Mouse (Mus musculus) forebrain, embryonic 15.5 days (tissue): ENCODE results near the gene Skiv2l. TPM values are rescaled to one million over a fixed set of nuclear protein-coding genes. Genes with fewer than 3 reads are reported as not detected.
"Not testable (repeated sequence)": the region's sequence is repeated elsewhere in the genome, so short reads cannot be mapped to it uniquely, and the experiment has no call there.

Experiments
- ATAC-seq: fragments of 200-750 bp; cut with Nextera tagmentation; replicated peaks from 2 replicates; pipeline ENCODE4 v1.8.0; 2017; ENCODE audit warnings: mild to moderate bottlenecking, moderate TSS enrichment, moderate library complexity
- H3K27ac ChIP-seq: fragments of 300-500 bp; sonication (generic); replicated peaks from 2 replicates; pipeline ENCODE4 v1.5.1; 2015; ENCODE audit warnings: mild to moderate bottlenecking, inconsistent platforms
- H3K27me3 ChIP-seq: fragments of 300-500 bp; sonication (generic); 2 replicates; pipeline ENCODE4 v1.6.1; 2015; ENCODE audit warnings: inconsistent platforms
- H3K36me3 ChIP-seq: fragments of 300-500 bp; sonication (generic); 2 replicates; pipeline ENCODE4 v1.6.1; 2015; ENCODE audit warnings: mild to moderate bottlenecking, inconsistent platforms
- H3K4me1 ChIP-seq: fragments of 300-500 bp; sonication (generic); 2 replicates; pipeline ENCODE4 v1.6.1; 2015; ENCODE audit warnings: inconsistent platforms
- H3K4me2 ChIP-seq: fragments of 300-500 bp; sonication (generic); replicated peaks from 2 replicates; pipeline ENCODE4 v1.6.1; 2015; ENCODE audit warnings: mild to moderate bottlenecking, inconsistent platforms
- H3K4me3 ChIP-seq: fragments of 300-500 bp; sonication (generic); 2 replicates; pipeline ENCODE4 v1.5.1; 2015; ENCODE audit warnings: mild to moderate bottlenecking, inconsistent platforms
- H3K9ac ChIP-seq: fragments of 300-500 bp; sonication (generic); replicated peaks from 2 replicates; pipeline ENCODE4 v1.6.1; 2015; ENCODE audit warnings: mild to moderate bottlenecking, inconsistent platforms
- H3K9me3 ChIP-seq: fragments of 300-500 bp; sonication (generic); 2 replicates; pipeline ENCODE4 v1.6.1; 2016; ENCODE audit warnings: inconsistent platforms
- WGBS: fragments of 180-500 bp; shearing (Covaris S2); methylation state at CpG from one replicate; pipeline ENCODE4 v1.1.7; 2015; ENCODE audit warnings: mixed read lengths; 5-methylcytosine and 5-hydroxymethylcytosine counted together
- polyA plus RNA-seq: library from polyadenylated mRNA; unstranded; fragments of >200 nt; fragmentation: Nextera tagmentation; extraction: Ambion mirVana; gene quantifications from 2 replicates; pipeline ENCODE4 v1.2.1, GENCODE M21; 2015

The Skiv2l gene
- polyA plus RNA-seq, 1 experiment from 2014 or later: 59.7 TPM

DNA sequence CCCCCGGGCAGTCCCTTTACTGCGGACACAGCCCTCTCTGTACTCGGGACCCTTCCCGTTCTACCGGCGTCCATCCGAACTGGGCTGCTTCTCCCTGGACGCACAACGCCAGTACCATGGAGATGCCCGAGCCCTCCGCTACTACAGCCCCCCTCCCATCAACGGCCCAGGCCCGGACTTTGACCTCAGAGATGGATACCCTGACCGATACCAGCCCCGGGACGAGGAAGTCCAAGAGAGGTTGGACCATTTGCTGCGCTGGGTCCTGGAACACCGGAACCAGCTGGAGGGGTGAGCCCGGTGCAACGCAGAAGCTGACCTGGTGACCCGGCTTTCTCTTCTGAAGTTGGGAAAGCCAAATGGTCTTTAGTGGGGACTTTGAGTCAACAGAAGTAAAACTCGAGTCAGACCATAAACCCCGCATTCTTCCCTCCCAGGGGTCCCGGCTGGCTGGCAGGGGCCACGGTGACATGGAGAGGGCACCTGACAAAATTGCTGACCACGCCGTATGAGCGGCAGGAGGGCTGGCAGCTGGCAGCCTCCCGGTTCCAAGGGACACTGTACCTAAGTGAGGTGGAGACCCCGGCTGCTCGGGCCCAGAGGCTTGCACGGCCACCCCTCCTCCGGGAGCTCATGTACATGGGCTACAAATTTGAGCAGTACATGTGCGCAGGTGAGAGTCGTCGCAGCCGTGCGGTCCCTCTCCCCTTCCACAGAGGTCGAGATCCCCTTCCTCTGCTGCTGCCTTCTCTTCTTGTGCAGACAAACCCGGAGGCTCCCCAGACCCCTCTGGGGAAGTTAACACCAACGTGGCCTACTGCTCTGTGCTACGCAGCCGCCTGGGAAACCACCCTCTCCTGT is 12.3 kb downstream of the Skiv2l start:
- peak overlapping the region; percentile 87 for H3K27ac ChIP-seq
- ATAC-seq: peak; percentile 17; the same call in 1 of the 2 replicates
- peak overlapping the region; percentile 71 for H3K9ac ChIP-seq
- peak overlapping the region; percentile 80 for H3K4me3 ChIP-seq
- H3K4me1 ChIP-seq: peaks cover 30% of the 10 kb centered on the region
- peaks cover 44% of the 10 kb centered on the region for H3K36me3 ChIP-seq
- H3K9me3 ChIP-seq: no peaks in the 10 kb centered on the region
- 42% methylated on average over 43 of the region's 43 CpGs for WGBS
- peak overlapping the region; percentile 87 for H3K4me2 ChIP-seq
- no peaks in the 10 kb centered on the region for H3K27me3 ChIP-seq

DNA sequence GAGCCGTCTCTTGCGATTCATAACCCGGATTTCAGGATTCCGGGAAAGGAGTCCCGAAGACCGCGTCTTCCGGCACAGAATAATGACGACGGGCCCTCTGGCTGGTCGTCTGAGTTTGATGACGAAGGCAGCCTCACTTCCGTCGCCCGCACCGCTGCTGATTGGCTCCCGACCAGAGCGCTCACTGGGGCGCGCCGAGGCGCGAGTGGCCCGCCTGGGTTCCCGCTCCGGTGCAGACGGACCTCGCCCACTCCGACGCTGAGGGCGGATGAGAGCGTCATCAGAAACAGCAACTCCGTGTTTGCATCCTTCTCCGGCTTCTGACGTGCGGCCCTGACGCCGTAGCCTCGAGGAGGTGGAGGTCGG is 13.2 kb downstream of the Skiv2l start, which contains the start of the genes Stk19 and Dxo:
Gene Stk19, minus strand, starts transcription at position 90 of the 366 bp plus-strand sequence.
Gene Dxo, plus strand, starts transcription at position 164 of the 366 bp plus-strand sequence.
- peak; percentile 90 for ATAC-seq
- H3K27ac ChIP-seq: peak within 1 kb of the TSS; percentile 87
- H3K9me3 ChIP-seq: no peaks in the 10 kb centered on the region
- H3K9ac ChIP-seq: peak within 1 kb of the TSS; percentile 71
- no peaks in the 10 kb centered on the region for H3K27me3 ChIP-seq
- peaks cover 30% of the 10 kb centered on the region for H3K4me1 ChIP-seq
- peak within 1 kb of the TSS; percentile 98 for H3K4me2 ChIP-seq
- peaks cover 42% of the 10 kb centered on the region for H3K36me3 ChIP-seq
- under 1% methylated on average over 40 of the region's 40 CpGs for WGBS
- H3K4me3 ChIP-seq: peak within 1 kb of the TSS; percentile 80

DNA sequence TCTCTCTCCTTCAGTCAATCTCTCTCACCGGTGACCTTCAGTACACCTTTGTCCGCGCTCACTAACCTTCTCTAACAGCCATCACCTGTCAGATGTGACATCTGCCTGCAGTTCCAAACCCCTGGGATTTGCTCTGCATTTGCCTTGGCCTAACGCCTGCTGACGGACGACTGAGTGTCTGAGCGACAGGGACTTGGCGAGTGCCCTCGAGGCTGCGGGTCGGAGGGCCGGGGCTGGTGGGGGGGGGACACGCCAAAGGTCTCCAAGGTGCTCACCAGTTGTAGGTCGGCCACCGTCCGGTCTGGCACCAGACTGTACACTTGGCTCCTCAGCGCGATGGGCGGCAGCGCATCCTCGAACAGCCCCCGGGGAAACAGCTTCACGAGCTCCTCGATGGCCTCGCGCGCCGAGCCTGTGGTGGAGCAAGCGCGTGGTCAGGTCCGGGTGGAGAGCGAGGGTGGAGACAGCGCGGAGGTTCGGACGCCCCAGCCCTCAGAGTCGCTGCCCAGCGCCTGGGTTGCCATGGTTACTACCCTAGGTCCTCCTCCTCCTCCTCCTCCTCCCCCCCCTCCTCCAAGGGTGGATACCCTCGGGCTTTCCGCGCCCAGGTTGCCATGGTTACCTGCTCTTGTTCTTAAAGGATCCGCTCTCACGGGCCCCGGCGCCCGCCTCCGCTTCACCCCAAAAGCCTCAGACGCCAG is 13.7 kb downstream of the Skiv2l start:
- H3K9ac ChIP-seq: peak overlapping the region; percentile 71
- H3K4me2 ChIP-seq: peak overlapping the region; percentile 98
- peaks cover 37% of the 10 kb centered on the region for H3K36me3 ChIP-seq
- H3K4me1 ChIP-seq: peaks cover 30% of the 10 kb centered on the region
- peak; percentile 80 for ATAC-seq
- H3K4me3 ChIP-seq: peak overlapping the region; percentile 80
- WGBS: 3% methylated on average over 47 of the region's 48 CpGs
- H3K27ac ChIP-seq: peak overlapping the region; percentile 87
- no peaks in the 10 kb centered on the region for H3K9me3 ChIP-seq
- H3K27me3 ChIP-seq: no peaks in the 10 kb centered on the region

DNA sequence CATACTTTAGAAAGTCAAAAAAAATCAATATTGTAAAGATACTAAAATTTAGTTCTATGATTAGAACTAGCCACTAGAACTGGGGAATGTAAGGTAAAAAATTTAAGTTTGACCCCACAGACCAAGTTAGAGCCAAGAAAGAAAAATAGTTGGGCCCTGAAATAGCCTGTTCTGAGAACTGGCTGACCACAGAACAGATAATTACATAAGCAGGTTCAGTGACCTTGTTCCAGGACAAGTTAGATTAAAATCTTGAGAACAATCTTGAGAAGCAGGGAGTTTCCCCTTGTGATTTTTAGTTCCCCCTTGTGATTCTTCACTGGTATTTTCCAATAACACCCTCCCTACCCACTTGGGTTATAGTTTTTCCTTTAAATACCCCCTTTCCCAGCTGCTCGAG is 19.2 kb downstream of the Skiv2l start:
- H3K27me3 ChIP-seq, H3K4me2 ChIP-seq, H3K9me3 ChIP-seq, H3K9ac ChIP-seq, ATAC-seq, H3K4me3 ChIP-seq, H3K27ac ChIP-seq, H3K4me1 ChIP-seq: not testable (repeated sequence)
- WGBS: 83% methylated on average over 1 of the region's 1 CpGs
- peaks cover 56% of the 10 kb centered on the region for H3K36me3 ChIP-seq

DNA sequence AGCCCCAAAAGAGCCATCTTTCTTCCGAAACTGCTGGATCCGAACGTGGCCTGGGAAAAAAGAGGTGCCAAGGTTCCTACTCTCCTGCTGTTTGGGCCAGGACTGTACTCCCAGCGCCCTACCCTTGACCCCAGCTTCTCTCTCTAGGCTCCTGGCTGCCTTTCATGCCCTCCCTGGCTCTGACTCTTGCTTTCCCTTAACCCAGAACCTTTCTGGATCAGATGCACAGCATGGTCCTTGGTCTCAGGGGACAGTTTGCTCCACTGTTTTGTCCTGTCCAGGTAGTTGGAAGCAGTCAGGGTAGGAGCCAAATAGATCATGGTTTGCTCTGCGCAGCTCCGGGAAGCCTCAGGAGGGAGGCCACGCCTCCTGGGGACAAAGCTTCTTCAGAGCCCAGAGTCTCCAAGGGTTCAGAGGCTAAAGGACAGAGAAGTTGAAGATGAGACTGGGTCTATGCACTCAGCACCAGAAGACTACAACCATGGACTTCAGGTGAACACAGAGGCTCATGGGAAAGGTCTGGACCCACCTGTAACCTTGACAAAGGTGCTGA is 35.1 kb downstream of the Skiv2l start:
- Histone ChIP-seq H3K4me3 (no peak overlapping the region), H3K4me1 (no peaks in the 10 kb centered on the region)
- no peak for ATAC-seq

DNA sequence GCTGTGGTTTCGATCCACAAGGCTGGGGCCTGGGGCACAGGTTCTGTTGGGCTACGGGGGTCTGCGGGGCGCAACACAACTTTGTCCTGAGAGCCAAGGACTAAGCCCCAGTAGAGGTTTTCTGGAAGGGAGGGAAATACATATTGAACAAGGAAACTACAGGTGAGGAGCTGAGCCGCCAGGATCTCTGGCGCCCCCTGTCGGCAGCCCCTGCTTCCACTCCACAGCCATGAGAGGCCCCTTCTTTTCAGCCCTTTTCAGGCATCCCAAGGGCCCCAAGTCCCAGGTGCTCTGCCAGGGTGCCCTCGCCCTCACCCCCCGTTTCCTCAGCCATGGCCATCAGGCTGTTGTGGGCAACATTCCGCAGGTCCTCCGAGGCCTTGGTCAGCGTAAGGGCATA is 36.3 kb downstream of the Skiv2l start:
- H3K4me3 ChIP-seq, ATAC-seq, H3K27me3 ChIP-seq, H3K36me3 ChIP-seq, H3K9ac ChIP-seq, H3K4me2 ChIP-seq, H3K9me3 ChIP-seq, H3K4me1 ChIP-seq, H3K27ac ChIP-seq: not testable (repeated sequence)
- WGBS: 67% methylated on average over 12 of the region's 12 CpGs

More for the DNA sequence above, 35.1 kb downstream of the Skiv2l start:
- H3K9me3 ChIP-seq: no peaks in the 10 kb centered on the region
- H3K9ac ChIP-seq: no peak overlapping the region
- no peaks in the 10 kb centered on the region for H3K36me3 ChIP-seq
- 84% methylated on average over 7 of the region's 7 CpGs for WGBS
- H3K27me3 ChIP-seq: no peaks in the 10 kb centered on the region
- no peak overlapping the region for H3K27ac ChIP-seq
- no peak overlapping the region for H3K4me2 ChIP-seq

DNA sequence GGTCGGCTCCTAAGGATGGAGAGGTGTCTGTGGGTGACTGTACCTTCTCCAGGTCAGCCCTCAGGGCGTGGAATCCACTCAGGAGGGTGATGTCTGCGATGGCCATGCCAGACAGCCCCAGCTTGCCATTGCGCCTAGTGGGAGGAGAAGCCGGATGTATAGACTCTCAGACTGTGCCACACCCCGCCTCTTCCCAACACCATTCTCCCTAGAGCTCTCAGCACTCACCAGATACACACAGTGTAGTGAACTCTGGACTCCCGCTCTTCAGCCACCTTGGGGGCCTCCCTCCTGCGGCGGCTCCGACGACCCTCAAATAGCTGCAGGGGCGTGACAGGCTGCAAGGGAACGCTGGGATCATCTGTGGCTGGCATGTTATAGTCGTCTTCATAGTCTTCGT is 38.7 kb downstream of the Skiv2l start:
- H3K4me3 ChIP-seq: no peak overlapping the region
- no peaks in the 10 kb centered on the region for H3K9me3 ChIP-seq
- H3K27me3 ChIP-seq: no peaks in the 10 kb centered on the region
- no peaks in the 10 kb centered on the region for H3K4me1 ChIP-seq
- WGBS: 80% methylated on average over 15 of the region's 15 CpGs
- H3K27ac ChIP-seq: no peak overlapping the region
- no peak for ATAC-seq
- no peak overlapping the region for H3K9ac ChIP-seq
- no peaks in the 10 kb centered on the region for H3K36me3 ChIP-seq
- H3K4me2 ChIP-seq: no peak overlapping the region

DNA sequence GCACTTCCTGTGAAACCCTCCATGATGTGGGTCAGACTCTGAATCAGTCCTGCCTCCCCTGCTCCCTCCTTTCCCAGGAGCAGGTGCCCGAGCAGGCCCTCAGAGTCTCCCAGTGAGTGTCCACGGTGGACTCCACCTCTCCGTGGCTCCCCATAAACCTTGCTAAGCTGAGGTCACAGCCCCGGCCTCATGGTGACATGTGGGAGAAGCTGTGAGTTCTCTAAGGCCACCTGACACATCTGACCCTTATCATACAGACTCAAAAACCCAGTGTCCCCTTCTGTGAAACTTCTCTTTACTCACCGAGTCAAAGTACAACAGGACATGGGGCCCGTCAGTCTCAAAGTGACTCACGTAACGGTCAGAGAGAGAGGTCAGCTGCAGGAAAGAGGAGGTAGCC is 39.2 kb downstream of the Skiv2l start:
- H3K9me3 ChIP-seq, H3K27me3 ChIP-seq, H3K4me3 ChIP-seq, H3K36me3 ChIP-seq, H3K9ac ChIP-seq, H3K4me1 ChIP-seq, ATAC-seq, H3K4me2 ChIP-seq, H3K27ac ChIP-seq: not testable (repeated sequence)
- 88% methylated on average over 8 of the region's 8 CpGs for WGBS

DNA sequence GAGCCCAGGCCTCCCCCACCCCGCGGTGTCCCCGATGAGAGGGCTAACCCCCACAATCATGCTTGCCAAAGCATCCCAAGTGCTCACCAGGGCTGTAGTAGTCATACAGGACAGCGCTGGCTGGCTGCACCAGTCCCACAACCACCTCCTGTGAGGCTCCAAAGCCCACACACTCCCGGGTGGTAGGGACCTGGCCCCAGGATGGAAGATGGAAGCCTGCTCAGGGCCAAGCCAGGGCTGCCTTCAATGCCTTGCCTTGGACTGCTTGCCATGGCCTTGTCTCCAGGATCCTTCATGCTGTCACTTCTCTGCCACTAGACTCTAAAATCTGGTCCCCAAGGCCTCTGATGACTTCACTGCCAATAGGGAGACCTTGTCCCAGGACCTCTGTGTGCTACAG is 39.6 kb downstream of the Skiv2l start:
- H3K9me3 ChIP-seq, H3K4me1 ChIP-seq, H3K27ac ChIP-seq, H3K4me2 ChIP-seq, H3K4me3 ChIP-seq, H3K27me3 ChIP-seq, H3K36me3 ChIP-seq, H3K9ac ChIP-seq, ATAC-seq: not testable (repeated sequence)
- 81% methylated on average over 5 of the region's 5 CpGs for WGBS

DNA sequence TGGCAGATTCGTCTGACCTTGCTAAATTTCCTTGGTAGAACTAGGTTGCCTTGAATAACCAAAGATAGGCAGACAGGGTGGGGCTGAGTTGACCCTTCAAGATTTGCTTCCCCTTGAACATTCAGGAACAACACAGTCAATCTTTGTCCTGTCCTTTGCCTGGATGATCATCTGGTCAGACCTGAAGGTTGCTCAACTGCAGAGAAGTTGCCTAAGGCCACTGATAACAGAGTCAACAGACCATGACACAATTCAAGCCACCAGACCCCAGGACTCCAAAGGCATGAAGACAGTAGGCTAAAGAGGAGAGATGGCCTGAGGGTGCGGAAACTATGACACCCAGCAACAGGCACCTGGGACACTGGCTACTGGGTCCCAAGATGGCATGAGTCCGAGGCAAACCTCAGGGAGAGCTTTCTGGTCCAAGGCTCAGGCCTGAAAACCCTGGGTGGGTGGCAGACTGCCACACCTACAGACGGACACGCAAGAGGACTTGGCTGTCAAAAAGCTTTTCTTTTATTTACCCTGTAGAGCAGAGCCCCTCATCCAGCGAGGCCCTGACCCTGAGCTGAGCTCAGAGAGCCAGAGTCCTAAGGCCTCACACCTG is 41.3 kb downstream of the Skiv2l start:
- no peak overlapping the region for H3K27ac ChIP-seq
- H3K36me3 ChIP-seq: no peaks in the 10 kb centered on the region
- no peak overlapping the region for H3K9ac ChIP-seq
- H3K4me2 ChIP-seq: no peak overlapping the region
- no peak overlapping the region for H3K4me3 ChIP-seq
- H3K4me1 ChIP-seq: no peaks in the 10 kb centered on the region
- 83% methylated on average over 6 of the region's 6 CpGs for WGBS
- H3K27me3 ChIP-seq: no peaks in the 10 kb centered on the region
- H3K9me3 ChIP-seq: no peaks in the 10 kb centered on the region
- no peak for ATAC-seq

DNA sequence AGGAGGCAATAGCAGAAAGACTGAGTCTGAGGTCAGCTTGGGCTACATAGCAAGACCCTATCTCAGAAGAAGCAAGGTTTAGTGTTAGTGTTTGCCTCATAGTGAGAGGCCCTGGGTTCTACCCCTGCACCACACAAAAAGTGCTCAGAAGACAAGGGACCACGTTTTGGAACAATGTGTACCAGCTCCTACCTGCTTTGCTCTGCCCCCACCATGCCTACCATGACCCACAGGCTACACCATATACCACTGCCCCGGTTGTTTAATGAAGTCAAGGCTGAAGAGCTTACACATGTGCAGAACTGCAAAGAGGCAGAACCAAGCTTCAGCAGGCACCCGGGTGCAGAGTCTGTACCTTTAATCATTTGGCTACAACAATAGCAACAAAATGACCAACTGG is 42.8 kb downstream of the Skiv2l start:
- Histone ChIP-seq H3K9me3 (no peaks in the 10 kb centered on the region), H3K9ac (no peak overlapping the region), H3K27ac (no peak overlapping the region), H3K36me3 (no peaks in the 10 kb centered on the region), H3K27me3 (no peaks in the 10 kb centered on the region), H3K4me2 (no peak overlapping the region), H3K4me1 (no peaks in the 10 kb centered on the region), H3K4me3 (no peak overlapping the region)
- 64% methylated on average over 3 of the region's 3 CpGs for WGBS
- ATAC-seq: no peak
